Mouse (Mus musculus): ENCODE measurements around the gene Atp9a.
"Not testable (repeated sequence)": the region's sequence is repeated elsewhere in the genome, so short reads cannot be mapped to it uniquely, and the experiment has no call there.

The Atp9a gene
- long read RNA-seq, experiment 1, partial matches to known transcripts: 6 of 9 reads
- long read RNA-seq, experiment 1, other reads (novel, unspliced or antisense): 0 of 9 reads
- long read RNA-seq, experiment 2, transcript Atp9a-204 (28 exons, 3,456 nt): major isoform, 8 of 16 reads
- long read RNA-seq, experiment 2, partial matches to known transcripts: 7 of 16 reads
- long read RNA-seq, experiment 2, other reads (novel, unspliced or antisense): 1 of 16 reads

DNA sequence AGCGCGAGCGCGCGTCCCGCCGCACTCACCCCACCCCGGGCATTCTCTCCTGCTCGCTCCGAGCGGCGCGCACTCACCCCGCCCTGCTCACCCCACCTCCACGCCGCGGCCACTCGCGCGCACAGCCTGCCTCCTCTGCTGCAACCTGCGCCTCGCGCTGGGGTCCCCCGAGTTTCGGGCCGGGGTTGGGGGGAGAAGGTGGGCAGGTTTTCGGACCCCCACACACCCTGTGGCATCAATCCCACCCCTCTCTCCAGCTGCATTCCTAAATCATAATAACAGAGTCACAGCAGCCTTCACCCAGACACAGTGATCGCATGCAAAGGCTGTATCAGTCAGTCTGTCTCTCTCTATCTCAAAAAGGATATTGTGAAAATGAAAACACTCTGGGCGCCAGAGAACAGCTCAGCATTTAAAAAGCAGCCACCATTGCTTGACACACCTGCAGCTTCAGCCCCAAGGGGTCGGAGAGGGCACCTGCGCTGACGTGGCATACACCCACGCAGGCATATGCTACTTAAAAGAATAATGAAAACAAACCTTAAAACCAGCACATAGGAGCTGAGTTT, at the start of gene Atp9a:
Gene Atp9a, minus strand, starts transcription at position 351 of the 569 bp plus-strand sequence.
- intact Hi-C loops (cut with DNase I): loop anchor here (2.0 kb wide), 1 partner anchor 47 kb away; no protein-coding TSS in a partner anchor

DNA sequence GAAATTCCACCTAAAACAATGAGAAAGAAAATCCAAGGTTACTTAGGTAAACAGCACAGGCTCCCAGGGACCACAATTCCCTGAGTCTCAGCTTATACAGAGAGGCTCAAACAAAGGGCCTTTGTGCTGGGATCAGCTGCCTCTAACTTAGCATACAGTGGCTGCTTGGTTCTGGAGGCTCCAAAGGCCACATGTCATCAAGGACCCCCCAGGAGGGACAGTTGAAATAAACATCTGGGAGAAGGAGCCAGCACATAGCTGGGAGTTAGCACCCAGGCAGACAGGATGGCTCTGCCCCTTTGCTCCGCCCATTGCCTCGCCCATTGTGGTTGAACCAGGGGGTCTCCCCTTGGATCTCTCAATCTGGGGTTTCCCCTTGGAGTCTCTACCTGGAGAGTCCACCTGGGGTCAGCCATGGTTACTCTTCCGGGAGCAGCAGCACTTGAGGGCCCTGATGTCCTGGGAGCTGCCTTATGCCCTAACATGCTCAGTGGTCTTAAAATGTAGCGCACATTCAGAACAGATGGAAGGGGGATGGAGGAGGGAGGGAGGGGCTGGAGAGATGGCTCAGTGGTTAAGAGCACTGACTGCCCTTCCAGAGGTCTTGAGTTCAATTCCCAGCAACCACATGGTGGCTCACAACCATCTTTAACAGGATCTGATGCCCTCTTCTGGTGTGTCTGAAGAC, 49.0 kb upstream of the Atp9a start:
- intact Hi-C loops (cut with DNase I): no loop called here

DNA sequence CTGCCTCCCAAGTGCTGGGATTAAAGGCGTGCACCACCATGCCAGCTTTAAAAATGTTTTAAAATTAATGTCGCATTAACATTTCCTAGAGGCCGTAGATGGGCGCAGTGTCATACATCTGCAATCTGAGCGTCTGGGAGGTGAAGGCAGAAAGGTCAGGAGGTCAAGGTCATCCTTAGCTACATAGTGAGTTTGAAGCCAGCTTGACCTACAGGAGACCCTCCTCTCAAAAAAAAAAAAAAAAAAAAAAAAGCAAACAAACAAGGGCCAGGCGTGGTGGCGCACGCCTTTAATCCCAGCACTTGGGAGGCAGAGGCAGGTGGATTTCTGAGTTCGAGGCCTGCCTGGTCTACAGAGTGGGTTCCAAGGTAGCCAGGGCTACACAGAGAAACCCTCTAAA, 44.0 kb upstream of the Atp9a start:
- intact Hi-C loops (cut with DNase I): no loop called here

DNA sequence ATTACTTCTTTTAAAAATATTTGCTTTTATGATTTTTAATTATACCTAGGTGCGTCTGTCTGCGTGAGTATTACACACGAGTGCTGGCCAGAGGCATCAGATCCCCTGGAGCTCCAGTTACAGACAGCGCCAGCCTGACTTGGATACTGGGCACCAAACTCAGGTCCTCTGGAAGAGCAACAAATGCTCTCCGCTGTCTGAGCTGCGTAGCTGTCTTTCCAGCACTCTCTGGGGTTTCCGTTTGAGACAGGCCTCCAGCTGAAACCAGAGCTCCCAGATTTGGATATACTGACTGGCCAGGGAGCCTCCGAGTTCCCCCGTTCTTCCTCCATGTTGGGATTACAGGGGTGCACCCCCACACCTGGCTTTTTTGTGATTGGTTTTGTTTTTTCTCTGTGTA, 38.4 kb upstream of the Atp9a start:
- intact Hi-C loops (cut with DNase I): no loop called here

DNA sequence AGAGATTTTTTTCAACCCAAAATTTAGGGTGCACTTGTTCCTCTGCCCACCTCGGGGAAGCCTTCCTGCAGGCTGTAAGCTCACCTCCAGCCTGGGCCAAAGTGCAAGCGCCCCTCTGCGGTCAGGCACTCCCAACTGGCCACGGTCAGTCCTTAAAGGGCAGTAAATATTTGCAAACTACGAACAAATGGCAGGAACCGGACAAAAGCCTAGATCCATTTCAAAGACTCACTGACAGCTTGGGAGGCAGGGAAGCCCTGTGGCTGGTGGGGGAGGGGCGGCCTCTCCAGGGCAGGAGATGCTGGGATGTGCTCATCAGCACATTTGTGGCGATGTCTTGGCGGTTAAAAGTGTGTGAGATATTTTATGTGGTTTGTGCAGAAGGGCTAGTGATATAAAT, 37.8 kb upstream of the Atp9a start:
- intact Hi-C loops (cut with DNase I): no loop called here

- intact Hi-C loops (cut with DNase I): loop anchor here (10.0 kb wide), 1 partner anchor 97 kb away; no protein-coding TSS in a partner anchor
Observed at GRCm38 (mm10) chr2:168777481-168777880, 35.3 kb upstream of the Atp9a start.

DNA sequence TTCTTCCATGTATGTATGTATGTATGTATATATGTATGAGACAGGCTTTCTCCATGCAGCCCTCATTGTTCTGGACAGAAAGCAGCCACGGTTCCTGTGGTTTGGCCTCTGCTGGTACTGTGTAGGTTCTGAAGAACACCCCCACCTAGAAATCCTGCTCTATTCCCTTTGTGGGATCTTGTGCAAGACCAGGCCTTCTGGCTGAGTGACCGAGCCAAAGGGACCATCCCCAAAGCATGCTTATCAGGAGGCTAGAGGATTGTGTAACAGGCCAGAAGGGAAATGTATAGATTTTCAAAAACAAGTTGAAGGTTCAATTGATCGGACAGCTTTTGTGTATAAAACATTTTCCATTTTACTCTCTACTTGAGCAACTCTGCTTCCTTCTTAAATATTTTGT, 34.0 kb upstream of the Atp9a start:
- intact Hi-C loops (cut with DNase I): loop anchor here (10.0 kb wide), 1 partner anchor 99 kb away; no protein-coding TSS in a partner anchor

GRCm38 (mm10) chr2:168769259-168769658, 27.1 kb upstream of the Atp9a start:
- intact Hi-C loops (cut with DNase I): no loop called here

- intact Hi-C loops (cut with DNase I): no loop called here
Observed at GRCm38 (mm10) chr2:168767582-168767981, 25.4 kb upstream of the Atp9a start, which contains the start of gene Sall4. Gene Sall4, minus strand, starts transcription at chr2:168767943.

- intact Hi-C loops (cut with DNase I): no loop called here
Observed at GRCm38 (mm10) chr2:168766538-168767361, 24.5 kb upstream of the Atp9a start.

DNA sequence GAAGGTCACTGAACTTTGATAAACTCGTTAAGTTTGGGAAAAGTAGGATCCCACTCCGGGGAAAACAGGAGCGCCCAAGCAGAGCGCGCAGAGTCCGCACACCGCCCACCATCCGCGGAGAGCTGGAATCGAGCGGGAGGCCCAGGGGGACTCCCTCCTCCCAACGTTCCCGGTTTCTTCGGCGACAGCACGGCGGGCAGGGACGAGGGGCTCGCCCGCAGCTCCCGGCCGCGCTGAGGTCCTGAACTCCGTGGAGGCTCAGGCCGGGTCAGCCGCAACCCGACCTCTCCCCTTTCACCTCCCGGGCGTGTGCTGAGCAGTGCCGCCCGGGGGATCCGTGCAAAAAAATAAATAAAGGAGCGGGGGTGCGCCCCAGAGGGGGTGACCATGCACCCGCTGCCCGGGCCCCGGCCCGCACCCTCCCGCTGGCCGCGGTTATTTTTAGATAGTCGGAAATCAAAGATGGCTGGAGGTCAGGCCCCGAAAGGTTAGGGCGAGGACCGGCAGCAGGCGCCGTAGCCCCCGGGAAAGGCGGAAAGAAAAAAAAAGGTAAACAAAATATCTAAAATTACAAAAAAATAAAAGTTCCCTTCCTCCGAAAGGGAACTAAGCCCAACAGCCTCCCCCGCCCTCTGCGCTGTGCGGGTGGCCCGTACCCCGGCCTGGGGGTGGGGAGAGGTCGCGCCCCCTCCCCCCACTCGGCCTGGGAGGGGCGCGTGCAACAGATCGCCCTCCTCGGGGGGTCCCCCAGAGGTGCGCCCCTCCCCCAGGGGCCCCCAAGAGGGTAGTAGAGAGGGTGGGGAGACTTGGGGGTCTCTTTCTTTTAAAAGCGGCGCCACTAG, 23.7 kb upstream of the Atp9a start:
- intact Hi-C loops (cut with DNase I): no loop called here

GRCm38 (mm10) chr2:168765065-168765681, 23.0 kb upstream of the Atp9a start:
- intact Hi-C loops (cut with DNase I): no loop called here

DNA sequence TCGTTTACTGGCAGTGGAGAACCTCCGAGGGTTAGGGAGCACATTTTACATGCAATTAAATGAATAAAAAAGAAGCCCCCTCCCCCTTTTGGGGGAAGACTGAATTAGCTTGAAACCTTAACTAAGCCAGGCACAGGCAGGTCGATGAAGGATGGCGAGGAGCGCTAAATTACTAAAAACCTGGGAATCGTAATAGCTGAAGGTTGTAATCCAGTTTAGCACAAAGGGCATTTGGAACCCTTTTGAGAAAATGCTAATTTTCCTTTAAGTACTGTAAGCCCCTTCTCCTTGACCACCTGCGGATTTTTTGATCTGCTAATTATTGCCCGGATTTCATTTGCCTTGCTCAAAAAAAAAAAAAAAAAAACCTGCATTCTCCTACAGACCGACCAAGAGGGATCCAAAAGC, 22.3 kb upstream of the Atp9a start:
- intact Hi-C loops (cut with DNase I): no loop called here

DNA sequence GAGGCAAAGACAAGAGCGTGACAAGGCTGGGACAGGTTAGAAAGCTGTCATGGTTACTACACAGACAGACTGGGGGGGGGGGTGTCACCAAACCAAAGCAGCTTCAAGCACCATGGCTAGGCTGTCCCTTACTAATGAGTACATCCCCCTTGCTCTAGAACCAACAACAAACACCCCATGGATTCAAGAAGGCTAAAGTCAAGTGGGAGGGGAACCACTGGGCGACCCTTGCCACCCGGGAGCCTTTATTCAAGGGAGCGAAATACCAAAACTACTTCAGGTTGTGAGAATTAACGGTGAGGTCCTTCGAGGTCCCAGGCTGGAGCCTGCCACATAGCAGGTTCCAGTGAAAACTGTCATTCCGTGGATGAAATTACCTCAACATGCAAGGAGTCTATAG, 21.6 kb upstream of the Atp9a start:
- intact Hi-C loops (cut with DNase I): no loop called here

GRCm38 (mm10) chr2:168762411-168762815, 20.2 kb upstream of the Atp9a start:
- intact Hi-C loops (cut with DNase I): no loop called here

- intact Hi-C loops (cut with DNase I): no loop called here
Observed at GRCm38 (mm10) chr2:168761954-168762353, 19.7 kb upstream of the Atp9a start.

DNA sequence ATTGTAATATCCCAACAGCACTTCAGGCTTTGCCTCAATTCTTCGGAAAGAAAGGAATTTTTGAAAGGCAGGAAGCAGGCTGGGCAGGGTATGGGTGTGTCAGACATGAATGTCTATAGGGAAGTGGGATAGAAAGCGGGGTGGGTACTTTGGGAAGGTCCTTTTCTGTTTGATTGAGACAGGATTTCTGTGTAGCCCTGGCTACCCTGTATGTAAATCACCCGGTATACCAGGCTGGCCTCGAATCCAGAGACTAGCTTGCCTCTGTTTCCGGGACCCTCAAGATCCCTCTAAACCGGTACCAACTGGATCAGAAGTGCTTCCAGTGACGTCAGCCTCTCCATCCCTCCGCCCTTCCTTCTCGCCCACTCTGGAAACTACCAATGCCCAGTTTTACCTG, 18.9 kb upstream of the Atp9a start:
- intact Hi-C loops (cut with DNase I): no loop called here

DNA sequence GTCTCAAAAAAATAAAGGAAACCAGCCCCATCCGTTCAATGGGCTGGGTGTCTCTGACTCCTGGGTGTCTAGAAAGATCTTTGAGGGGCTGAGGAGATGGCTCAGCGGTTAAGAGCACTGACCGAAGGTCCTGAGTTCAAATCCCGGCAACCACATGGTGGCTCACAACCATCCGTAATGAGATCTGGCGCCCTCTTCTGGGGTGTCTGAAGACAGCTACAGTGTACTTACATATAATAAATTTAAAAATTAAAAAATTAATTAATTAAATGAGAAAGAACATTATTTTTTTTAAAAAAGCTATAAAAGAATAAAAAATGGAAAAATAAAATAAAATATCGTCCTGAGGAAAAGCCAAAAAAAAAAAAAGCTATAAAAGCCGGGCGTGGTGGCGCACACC, 2.2 kb upstream of the Atp9a start:
- intact Hi-C loops (cut with DNase I): not testable (repeated sequence)

GRCm38 (mm10) chr2:168742649-168743048, 440 bp upstream of the Atp9a start:
- intact Hi-C loops (cut with DNase I): loop anchor here (2.0 kb wide), 1 partner anchor 48 kb away; no protein-coding TSS in a partner anchor
